Mouse (Mus musculus) heart, adult 2 months (tissue): ENCODE measurements around the gene C2. TPM values are rescaled to one million over a fixed set of nuclear protein-coding genes. Genes with fewer than 3 reads are reported as not detected.

Source experiments
- DNase-seq, 2 experiments: peaks; one replicate each; pipeline ENCODE4 v3.0.0; 2021
- H3K27ac ChIP-seq: fragments of 200-600 bp; 2 replicates; pipeline ENCODE4 v1.8.1; 2022
- H3K27me3 ChIP-seq: fragments of 200-500 bp; 2 replicates; pipeline ENCODE4 v1.6.1; 2012; ENCODE audit warnings: mild to moderate bottlenecking, low read length, inconsistent platforms, mixed read lengths; ENCODE audit not compliant: control insufficient read depth, insufficient read depth
- H3K36me3 ChIP-seq: fragments of 200-500 bp; 2 replicates; pipeline ENCODE4 v1.6.1; 2012; ENCODE audit warnings: low read length, inconsistent platforms; ENCODE audit not compliant: control insufficient read depth, insufficient read depth
- H3K4me1 ChIP-seq: fragments of 200-500 bp; 2 replicates; pipeline ENCODE4 v1.6.1; 2011; ENCODE audit warnings: low read length; ENCODE audit not compliant: control insufficient read depth, insufficient read depth
- H3K4me3 ChIP-seq: fragments of 200-600 bp; 2 replicates; pipeline ENCODE4 v1.8.1; 2022
- H3K79me2 ChIP-seq: fragments of 200-500 bp; replicated peaks from 2 replicates; pipeline ENCODE4 v1.6.1; 2012; ENCODE audit warnings: mild to moderate bottlenecking, inconsistent platforms, low read length, moderate library complexity, mixed read lengths; ENCODE audit not compliant: control insufficient read depth, insufficient read depth
- H3K9ac ChIP-seq: fragments of 200-500 bp; 2 replicates; pipeline ENCODE4 v1.6.1; 2012; ENCODE audit warnings: low read depth, mild to moderate bottlenecking, control low read depth, inconsistent platforms, low read length, mixed read lengths
- CTCF ChIP-seq: fragments of 200-600 bp; IDR thresholded peaks from 2 replicates; pipeline ENCODE4 v1.8.1; 2022; ENCODE audit warnings: antibody characterized with exemption, mild to moderate bottlenecking, moderate library complexity
- EP300 ChIP-seq: fragments of 200-500 bp; IDR thresholded peaks from 2 replicates; pipeline ENCODE4 v1.6.1; 2011; ENCODE audit warnings: low read depth, low read length, control low read depth; ENCODE audit not compliant: insufficient read depth
- POLR2A ChIP-seq: fragments of 200-500 bp; IDR thresholded peaks from 2 replicates; pipeline ENCODE4 v1.6.1; 2011; ENCODE audit warnings: mild to moderate bottlenecking, low read depth, low read length, control low read depth; ENCODE audit not compliant: insufficient read depth
- WGBS: fragments of 180-500 bp; shearing (Covaris S2); methylation state at CpG from one replicate; pipeline ENCODE4 v1.1.7; 2018; 5-methylcytosine and 5-hydroxymethylcytosine counted together
- intact Hi-C: fragments of 180-260 bp; cut with DNase I; formaldehyde crosslinking; loops from one replicate; pipeline ENCODE4 v1.15.1; 2025
- polyA plus RNA-seq: library from polyadenylated mRNA; depleted of rRNA; stranded (reverse); fragments of >200 nt; gene quantifications from 2 replicates; pipeline ENCODE4 v1.2.3, GENCODE M21; 2012
- total RNA-seq, 2 experiments: library from RNA; stranded (reverse); gene quantifications; 2 replicates each; pipeline ENCODE4 v1.2.3; 2021

Gene C2
- total and polyA plus RNA-seq, 3 experiments, result 1.8 to 4.5 (median 3.1) TPM

DNA sequence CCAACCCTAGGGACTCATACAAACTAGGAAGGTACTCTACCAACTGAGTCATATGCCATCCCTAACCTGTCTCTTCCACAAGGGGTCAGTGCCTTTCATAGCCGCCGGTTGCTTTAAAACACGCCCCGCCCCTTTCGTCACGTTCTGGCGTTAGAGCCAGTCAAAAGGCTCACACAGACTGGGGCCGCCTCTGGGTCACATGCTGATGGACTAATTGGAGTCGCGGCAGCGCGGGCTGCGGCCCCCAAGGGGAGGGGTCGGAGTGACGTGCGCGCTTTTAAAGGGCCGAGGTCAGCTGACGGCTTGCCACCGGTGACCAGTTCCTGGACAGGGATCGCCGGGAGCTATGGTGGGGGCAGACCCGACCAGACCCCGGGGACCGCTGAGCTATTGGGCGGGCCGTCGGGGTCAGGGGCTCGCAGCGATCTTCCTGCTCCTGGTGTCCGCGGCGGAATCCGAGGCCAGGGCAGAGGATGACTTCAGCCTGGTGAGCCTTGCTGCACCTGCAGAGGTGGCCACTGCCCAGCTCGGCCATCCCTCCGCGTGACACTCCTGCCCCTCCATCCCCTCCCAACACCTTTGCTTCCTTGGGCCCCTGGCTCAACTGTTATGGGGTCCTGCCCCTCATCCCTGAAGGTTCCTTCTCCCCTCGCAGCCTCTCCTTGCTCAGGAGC lies 33.1 kb upstream of the C2 start, which contains the start of gene Neu1:
Gene Neu1 (plus strand): TSS at position 193 of the 674 bp plus-strand sequence.
- TF ChIP-seq CTCF (peak; percentile 94), EP300 (peak; percentile 12; the same call in 1 of the 2 replicates), POLR2A (peak; percentile 88)
- H3K9ac ChIP-seq, result peak within 1 kb of the TSS; percentile 89
- H3K4me3 ChIP-seq, result peak within 1 kb of the TSS; percentile 90
- WGBS, result 1% methylated on average over 38 of the region's 38 CpGs
- no peaks in the 10 kb centered on the region for H3K79me2 ChIP-seq
- peak within 1 kb of the TSS; percentile 85 for H3K27ac ChIP-seq
- H3K4me1 ChIP-seq, result peaks cover 1% of the 10 kb centered on the region; the same call in 1 of the 2 replicates
- intact Hi-C loops, result loop anchor here (2.0 kb wide), 2 partner anchors 38 to 50 kb away; partner anchors contain the start of gene Lsm2
- H3K36me3 ChIP-seq, result no peaks in the 10 kb centered on the region
- no peaks in the 10 kb centered on the region for H3K27me3 ChIP-seq
- DNase-seq, result peak; percentile 96 to 99

DNA sequence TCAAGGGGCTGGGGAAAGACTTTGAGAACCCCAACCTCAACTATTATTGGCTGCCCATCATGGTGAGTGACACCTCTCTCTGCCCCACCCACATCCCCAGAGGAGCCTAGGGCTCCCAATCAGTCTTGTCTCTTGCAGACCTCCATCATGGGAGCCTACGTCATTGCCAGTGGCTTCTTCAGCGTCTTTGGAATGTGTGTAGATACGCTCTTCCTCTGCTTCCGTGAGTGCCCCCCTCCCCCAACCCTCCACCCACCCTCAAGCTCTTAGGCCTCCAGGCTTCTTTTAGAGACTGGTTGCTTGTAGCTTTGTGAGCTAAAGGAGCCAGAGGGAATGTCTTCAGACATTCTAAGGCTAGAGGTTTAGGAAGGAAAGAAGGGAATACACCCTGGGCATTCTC lies 30.8 kb upstream of the C2 start:
- H3K27me3 ChIP-seq, result no peaks in the 10 kb centered on the region
- H3K4me1 ChIP-seq, result peaks cover 1% of the 10 kb centered on the region; the same call in 1 of the 2 replicates
- H3K4me3 ChIP-seq, result no peak overlapping the region
- H3K79me2 ChIP-seq, result no peaks in the 10 kb centered on the region
- DNase-seq, result no peak
- TF ChIP-seq POLR2A (no peak), CTCF (no peak), EP300 (no peak)
- H3K27ac ChIP-seq, result no peak overlapping the region
- WGBS, result 33% methylated on average over 4 of the region's 4 CpGs
- H3K36me3 ChIP-seq, result no peaks in the 10 kb centered on the region
- intact Hi-C loops, result no loop called here
- no peak overlapping the region for H3K9ac ChIP-seq

DNA sequence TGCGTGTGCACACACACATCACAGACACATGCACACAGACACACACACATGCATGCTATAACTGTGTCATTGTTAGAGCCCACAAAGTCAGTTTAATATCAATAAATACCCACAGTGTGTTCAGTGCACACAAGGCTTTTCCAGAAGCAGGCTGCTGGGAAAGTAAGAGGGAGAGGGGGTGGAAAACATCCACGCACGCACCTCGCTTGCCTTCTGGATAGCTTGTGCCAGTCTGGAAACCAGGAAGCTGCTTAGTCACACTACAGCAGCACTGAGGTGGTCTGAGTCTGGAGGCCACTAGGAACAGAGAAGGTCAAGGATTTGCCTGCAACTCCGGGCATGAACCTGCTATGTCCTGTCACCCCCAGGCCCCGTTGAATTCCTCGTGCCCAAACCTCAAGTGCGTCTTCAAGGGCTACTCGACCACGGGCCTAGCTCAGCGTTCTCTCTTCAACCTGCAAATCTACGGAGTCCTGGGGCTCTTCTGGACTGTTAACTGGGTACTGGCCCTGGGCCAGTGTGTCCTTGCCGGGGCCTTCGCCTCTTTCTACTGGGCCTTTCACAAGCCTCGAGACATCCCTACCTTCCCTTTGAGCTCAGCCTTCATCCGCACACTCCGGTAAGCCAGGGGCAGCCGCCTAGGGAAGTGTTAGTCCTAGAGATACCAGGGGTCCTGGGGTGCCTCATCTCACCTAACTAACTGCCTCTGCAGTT lies 29.4 kb upstream of the C2 start:
- DNase-seq, result no peak
- no peak overlapping the region for H3K4me3 ChIP-seq
- no peak for TF ChIP-seq EP300
- TF ChIP-seq CTCF, result no peak
- TF ChIP-seq POLR2A, result no peak
- no peaks in the 10 kb centered on the region for H3K27me3 ChIP-seq
- H3K9ac ChIP-seq, result no peak overlapping the region
- intact Hi-C loops, result no loop called here
- no peak overlapping the region for H3K27ac ChIP-seq
- H3K4me1 ChIP-seq, result peaks cover 1% of the 10 kb centered on the region; the same call in 1 of the 2 replicates
- H3K79me2 ChIP-seq, result no peaks in the 10 kb centered on the region
- no peaks in the 10 kb centered on the region for H3K36me3 ChIP-seq
- WGBS, result 81% methylated on average over 18 of the region's 18 CpGs

GRCm38 (mm10) chr17:34924258-34924657 lies 26.2 kb upstream of the C2 start:
- TF ChIP-seq CTCF (no peak), EP300 (no peak), POLR2A (no peak)
- H3K36me3 ChIP-seq, result no peaks in the 10 kb centered on the region
- H3K4me3 ChIP-seq, result no peak overlapping the region
- no peaks in the 10 kb centered on the region for H3K79me2 ChIP-seq
- H3K4me1 ChIP-seq, result no peaks in the 10 kb centered on the region
- DNase-seq, result no peak
- H3K9ac ChIP-seq, result no peak overlapping the region
- WGBS, result 60% methylated on average over 5 of the region's 5 CpGs
- no peak overlapping the region for H3K27ac ChIP-seq
- intact Hi-C loops, result no loop called here
- H3K27me3 ChIP-seq, result no peaks in the 10 kb centered on the region

DNA sequence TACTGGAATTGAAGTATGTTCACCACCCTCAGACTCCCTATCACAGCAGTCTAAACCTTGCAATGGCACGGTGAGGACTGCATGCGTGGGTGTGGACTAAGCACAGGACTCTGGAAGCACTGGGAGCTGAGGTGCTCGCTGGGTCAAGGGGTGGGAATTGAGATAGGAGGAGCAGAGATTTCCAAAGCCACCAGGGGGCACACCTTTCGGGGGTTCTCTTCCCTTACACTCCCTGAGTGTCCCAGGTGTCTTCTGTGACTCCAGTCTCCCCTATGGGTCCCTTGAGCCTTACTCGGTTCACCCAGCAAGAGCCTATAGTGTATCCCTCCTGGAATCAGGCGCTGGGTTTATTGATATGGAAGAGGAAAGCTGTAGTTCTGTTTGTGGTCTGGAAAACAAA lies 24.9 kb upstream of the C2 start:
- peak; percentile 39 for TF ChIP-seq CTCF
- TF ChIP-seq EP300, result no peak
- TF ChIP-seq POLR2A, result no peak
- Histone ChIP-seq H3K79me2 (no peaks in the 10 kb centered on the region), H3K27me3 (no peaks in the 10 kb centered on the region), H3K27ac (no peak overlapping the region), H3K4me3 (no peak overlapping the region), H3K4me1 (no peaks in the 10 kb centered on the region), H3K36me3 (no peaks in the 10 kb centered on the region), H3K9ac (no peak overlapping the region)
- intact Hi-C loops, result no loop called here
- WGBS, result 42% methylated on average over 6 of the region's 6 CpGs
- DNase-seq, result no peak

- Histone ChIP-seq H3K9ac (no peak overlapping the region), H3K4me3 (no peak overlapping the region), H3K4me1 (no peaks in the 10 kb centered on the region), H3K27ac (no peak overlapping the region), H3K79me2 (no peaks in the 10 kb centered on the region), H3K27me3 (no peaks in the 10 kb centered on the region), H3K36me3 (no peaks in the 10 kb centered on the region)
- intact Hi-C loops, result no loop called here
- WGBS, result 57% methylated on average over 9 of the region's 9 CpGs
- TF ChIP-seq EP300 (no peak), CTCF (no peak), POLR2A (no peak)
- no peak for DNase-seq
These were observed 19.1 kb upstream of the C2 start for GRCm38 (mm10) chr17:34917188-34917587.
